Mouse (Mus musculus) liver, adult 2 months (tissue): Measurements from ENCODE around the gene Zmynd19. TPM values are rescaled to one million over a fixed set of nuclear protein-coding genes. Genes with fewer than 3 reads are reported as not detected.

Source experiments
- DNase-seq: peaks from one replicate; pipeline ENCODE4 v3.0.0-alpha.2; 2011; ENCODE audit warnings: low read depth, low spot score; ENCODE audit errors: extremely low read depth
- H3K27ac ChIP-seq: fragments of 200-500 bp; replicated peaks from 2 replicates; pipeline ENCODE4 v1.5.1; 2012; ENCODE audit warnings: low read depth, mild to moderate bottlenecking, control low read depth, inconsistent platforms, low read length; ENCODE audit not compliant: insufficient read depth
- H3K27me3 ChIP-seq: fragments of 200-500 bp; 2 replicates; pipeline ENCODE4 v1.6.1; 2012; ENCODE audit warnings: mild to moderate bottlenecking, moderate library complexity, low read length, inconsistent platforms; ENCODE audit not compliant: control insufficient read depth, insufficient read depth
- H3K36me3 ChIP-seq: fragments of 200-500 bp; 2 replicates; pipeline ENCODE4 v1.6.1; 2012; ENCODE audit warnings: low read length, inconsistent platforms; ENCODE audit not compliant: control insufficient read depth, insufficient read depth
- H3K4me1 ChIP-seq: fragments of 200-500 bp; 2 replicates; pipeline ENCODE4 v1.6.1; 2011; ENCODE audit warnings: low read length; ENCODE audit not compliant: control insufficient read depth, insufficient read depth
- H3K4me3 ChIP-seq: fragments of 200-500 bp; 2 replicates; pipeline ENCODE4 v1.5.1; 2011; ENCODE audit warnings: low read depth, mild to moderate bottlenecking, control low read depth, low read length, moderate library complexity; ENCODE audit not compliant: insufficient read depth
- H3K79me2 ChIP-seq: fragments of 200-500 bp; 2 replicates; pipeline ENCODE4 v1.6.1; 2012; ENCODE audit warnings: inconsistent platforms, mild to moderate bottlenecking, low read length, moderate library complexity; ENCODE audit not compliant: control insufficient read depth, insufficient read depth
- H3K9ac ChIP-seq: fragments of 200-500 bp; 2 replicates; pipeline ENCODE4 v1.6.1; 2012; ENCODE audit warnings: low read depth, mild to moderate bottlenecking, control low read depth, inconsistent platforms, low read length
- CTCF ChIP-seq: fragments of 200-500 bp; IDR thresholded peaks from 2 replicates; pipeline ENCODE4 v1.5.1; 2011; ENCODE audit warnings: low read depth, low read length, control low read depth
- POLR2A ChIP-seq: fragments of 200-500 bp; IDR thresholded peaks from 2 replicates; pipeline ENCODE4 v1.6.1; 2011; ENCODE audit warnings: low read length, control low read depth; ENCODE audit not compliant: insufficient read depth; ENCODE audit errors: extremely low read depth
- WGBS: fragments of 180-500 bp; shearing (Covaris S2); methylation state at CpG from one replicate; pipeline ENCODE4 v1.1.7; 2018; 5-methylcytosine and 5-hydroxymethylcytosine counted together
- polyA plus RNA-seq: library from polyadenylated mRNA; depleted of rRNA; stranded (reverse); fragments of >200 nt; gene quantifications from 2 replicates; pipeline ENCODE4 v1.2.3, GENCODE M21; 2012; rRNA removed
- total RNA-seq: library from RNA; depleted of rRNA; stranded (reverse); fragments of >200 nt; gene quantifications from 2 replicates; pipeline ENCODE4 v1.2.3, GENCODE M21; 2014; rRNA removed

Gene Zmynd19
- total and polyA plus RNA-seq, 2 experiments, result 2.0 to 3.4 TPM

DNA sequence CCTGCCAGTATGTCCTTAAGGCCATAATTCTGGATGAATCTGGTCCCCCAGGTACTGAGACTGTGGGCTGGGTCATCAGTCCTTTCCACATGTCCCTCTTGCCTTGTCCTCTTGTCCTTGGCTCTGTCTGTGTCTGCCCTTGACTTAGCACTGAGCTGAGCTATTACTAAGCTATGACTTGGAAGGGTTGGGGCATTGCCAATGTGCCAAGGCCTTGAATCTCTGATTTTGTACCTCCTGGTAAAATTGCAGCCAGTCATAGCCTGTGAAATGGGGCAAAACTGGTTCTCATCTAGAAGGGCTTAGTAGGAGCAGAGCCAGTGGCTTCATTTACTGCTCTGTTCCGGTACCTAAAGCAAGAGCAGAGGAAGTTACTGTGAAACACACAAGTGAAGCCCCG lies 46.9 kb downstream of the Zmynd19 start:
- Histone ChIP-seq H3K9ac (no peak overlapping the region), H3K27ac (no peak overlapping the region), H3K79me2 (no peaks in the 10 kb centered on the region), H3K36me3 (peaks cover 37% of the 10 kb centered on the region), H3K27me3 (no peaks in the 10 kb centered on the region), H3K4me3 (no peak overlapping the region), H3K4me1 (no peaks in the 10 kb centered on the region)
- no peak for DNase-seq
- TF ChIP-seq POLR2A (no peak), CTCF (no peak)
- 89% methylated on average over 2 of the region's 2 CpGs for WGBS

DNA sequence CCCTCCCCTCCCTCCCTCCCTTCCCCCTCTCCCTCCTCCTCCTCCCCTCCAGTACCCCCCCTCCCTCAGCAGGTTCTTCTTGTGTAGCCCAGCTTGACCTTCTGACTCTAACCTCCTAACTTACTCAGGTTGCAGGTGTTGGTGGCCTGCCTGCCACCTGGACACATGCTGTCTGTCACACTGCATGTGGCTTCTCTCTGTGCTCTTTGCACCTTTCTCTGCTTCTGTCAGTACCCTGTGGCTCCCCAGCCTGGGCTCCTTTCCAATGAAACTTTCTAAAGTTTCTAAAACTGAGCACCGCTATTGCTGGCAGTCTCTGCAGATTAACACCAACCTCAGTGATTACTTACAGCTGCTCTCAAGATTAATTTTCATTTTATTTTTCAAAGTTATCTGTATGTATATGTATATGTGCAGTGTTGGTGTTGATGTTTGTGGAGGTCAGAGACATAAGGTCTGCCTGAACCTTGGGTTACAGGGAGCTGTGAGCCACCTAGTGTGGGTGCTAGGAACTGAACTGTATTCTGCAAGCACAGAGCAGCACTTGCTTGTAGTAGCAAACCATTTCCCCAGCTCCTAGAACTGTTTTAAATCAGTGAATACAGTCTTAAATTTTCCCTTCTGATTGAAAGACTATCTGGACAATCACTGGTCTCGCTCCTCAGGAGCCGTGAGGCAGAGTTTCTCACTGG lies 51.1 kb downstream of the Zmynd19 start:
- WGBS, result 49% methylated on average over 3 of the region's 3 CpGs
- Histone ChIP-seq H3K4me3 (no peak overlapping the region), H3K27ac (no peak overlapping the region), H3K36me3 (peaks cover 43% of the 10 kb centered on the region), H3K27me3 (no peaks in the 10 kb centered on the region), H3K9ac (no peak overlapping the region), H3K4me1 (no peaks in the 10 kb centered on the region), H3K79me2 (no peaks in the 10 kb centered on the region)
- peak; percentile 52 for DNase-seq
- TF ChIP-seq CTCF, result peak; percentile 56; the same call in 1 of the 2 replicates
- TF ChIP-seq POLR2A, result no peak

DNA sequence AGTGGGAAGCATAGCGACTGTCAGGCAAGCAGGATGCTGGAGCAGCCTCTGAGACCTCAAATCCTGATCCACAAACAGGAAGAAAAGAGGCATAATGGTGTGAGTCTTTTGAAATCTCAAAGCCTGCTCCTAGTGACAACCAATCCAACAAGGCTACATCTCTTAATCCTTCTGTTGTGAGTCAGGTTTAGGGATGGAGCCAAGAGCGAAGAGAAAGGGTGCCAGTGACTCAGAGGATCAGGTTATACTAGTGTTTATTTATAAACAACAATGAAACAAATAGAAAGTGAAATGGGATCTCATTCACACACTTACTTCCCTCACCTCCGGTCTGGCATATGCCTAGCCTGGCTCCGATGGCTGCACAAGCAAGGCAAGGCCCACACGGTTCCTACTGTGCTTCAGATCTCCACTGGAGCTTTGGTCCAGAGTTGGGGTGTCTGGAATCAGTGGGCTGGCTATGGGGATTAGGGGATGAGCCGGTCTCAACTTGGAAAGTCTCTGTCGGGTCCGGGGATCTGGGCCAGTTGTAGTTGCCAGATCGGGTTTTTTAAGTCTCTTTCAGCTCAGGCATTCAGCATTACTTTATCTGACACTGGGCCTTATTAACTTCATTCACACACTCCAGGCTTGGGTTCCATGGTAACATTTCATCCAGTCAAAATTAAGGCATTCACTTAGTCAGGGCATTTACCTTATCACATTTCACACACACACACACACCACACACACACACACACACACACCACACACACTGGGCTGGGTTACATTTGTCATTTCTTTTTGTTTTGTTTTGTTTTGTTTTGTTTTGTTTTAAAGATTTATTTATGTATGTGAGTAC lies 54.6 kb downstream of the Zmynd19 start:
- Histone ChIP-seq H3K27ac (no peak overlapping the region), H3K4me1 (no peaks in the 10 kb centered on the region), H3K9ac (no peak overlapping the region), H3K4me3 (no peak overlapping the region), H3K36me3 (peaks cover 16% of the 10 kb centered on the region), H3K27me3 (no peaks in the 10 kb centered on the region), H3K79me2 (no peaks in the 10 kb centered on the region)
- 92% methylated on average over 9 of the region's 9 CpGs for WGBS
- no peak for DNase-seq
- TF ChIP-seq POLR2A (no peak), CTCF (no peak)

DNA sequence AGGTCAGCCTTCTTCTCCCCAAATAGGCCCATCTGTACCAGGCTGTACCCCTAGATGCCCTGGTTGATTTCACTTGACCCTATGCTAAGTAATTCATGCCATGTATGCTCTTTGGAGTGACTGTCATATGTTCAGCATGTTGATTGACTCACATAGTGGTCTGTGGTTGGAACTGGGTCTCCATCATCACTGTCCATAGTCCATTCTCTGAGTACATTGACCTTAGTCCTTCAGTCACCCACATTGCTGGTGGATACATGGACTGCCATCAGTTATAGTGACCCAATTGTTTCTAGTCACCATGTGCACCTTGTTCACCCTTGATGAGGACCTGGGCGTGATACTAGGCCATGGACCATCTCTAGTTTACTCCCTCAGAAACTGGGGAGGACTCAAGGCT lies 57.2 kb downstream of the Zmynd19 start:
- TF ChIP-seq POLR2A (no peak), CTCF (no peak)
- Histone ChIP-seq H3K36me3 (peaks cover 18% of the 10 kb centered on the region), H3K27ac (no peak overlapping the region), H3K79me2 (no peaks in the 10 kb centered on the region), H3K9ac (no peak overlapping the region), H3K4me3 (no peak overlapping the region), H3K27me3 (no peaks in the 10 kb centered on the region), H3K4me1 (no peaks in the 10 kb centered on the region)
- WGBS, result 83% methylated on average over 1 of the region's 1 CpGs
- no peak for DNase-seq

DNA sequence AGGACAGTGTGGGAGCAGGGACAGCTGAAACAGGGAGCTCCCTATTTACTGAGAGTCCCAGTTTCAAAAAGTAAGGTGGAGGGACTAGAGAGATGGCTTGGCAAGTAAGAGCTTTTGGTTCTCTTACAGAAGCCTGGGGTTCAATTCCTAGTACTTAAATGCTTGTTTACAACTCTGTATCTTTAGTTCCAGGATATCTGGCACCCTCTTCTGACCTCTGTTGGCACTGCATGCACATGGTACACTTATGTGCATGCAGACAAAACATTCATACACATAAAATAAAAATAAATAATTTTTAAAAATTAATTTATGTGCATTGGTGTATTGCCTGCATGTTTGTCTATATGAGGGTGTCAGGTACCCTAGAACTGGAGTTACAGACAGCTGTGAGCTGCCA lies 58.7 kb downstream of the Zmynd19 start:
- Histone ChIP-seq H3K36me3 (peaks cover 15% of the 10 kb centered on the region), H3K27ac (no peak overlapping the region), H3K27me3 (no peaks in the 10 kb centered on the region), H3K79me2 (no peaks in the 10 kb centered on the region), H3K9ac (no peak overlapping the region), H3K4me1 (no peaks in the 10 kb centered on the region), H3K4me3 (no peak overlapping the region)
- peak; percentile 10 for DNase-seq
- TF ChIP-seq POLR2A (no peak), CTCF (no peak)

Other genes with a start within 250 kb of the Zmynd19 start
- 0.07 TPM in 1 of 2 replicates, not detected in the other for gene Cacna1b, start 186.6 kb upstream of the Zmynd19 start, total RNA-seq
- not detected in 2 replicates for gene Cacna1b, start 186.6 kb upstream of the Zmynd19 start, polyA plus RNA-seq
- 19.2 and 21.8 TPM in 2 replicates for gene Ehmt1, start 30.2 kb upstream of the Zmynd19 start, total RNA-seq
- 19.4 and 24.0 TPM in 2 replicates for gene Ehmt1, start 30.2 kb upstream of the Zmynd19 start, polyA plus RNA-seq
- gene Arrdc1, start 14.5 kb upstream of the Zmynd19 start, total RNA-seq, result 2.5 and 3.1 TPM in 2 replicates
- gene Arrdc1, start 14.5 kb upstream of the Zmynd19 start, polyA plus RNA-seq, result 7.4 and 12.7 TPM in 2 replicates
- gene Dph7, start 12.6 kb downstream of the Zmynd19 start, total RNA-seq, result 3.9 and 4.4 TPM in 2 replicates
- 3.9 and 4.6 TPM in 2 replicates for gene Dph7, start 12.6 kb downstream of the Zmynd19 start, polyA plus RNA-seq
- gene Mrpl41, start 25.3 kb downstream of the Zmynd19 start, total RNA-seq, result 68.1 and 77.0 TPM in 2 replicates
- gene Mrpl41, start 25.3 kb downstream of the Zmynd19 start, polyA plus RNA-seq, result 24.4 and 30.1 TPM in 2 replicates
- gene Pnpla7, start 26.2 kb downstream of the Zmynd19 start, total RNA-seq, result 125 and 141 TPM in 2 replicates
- gene Pnpla7, start 26.2 kb downstream of the Zmynd19 start, polyA plus RNA-seq, result 113 and 122 TPM in 2 replicates
- 71.2 and 76.2 TPM in 2 replicates for gene Nsmf, start 104.6 kb downstream of the Zmynd19 start, total RNA-seq
- 182 and 219 TPM in 2 replicates for gene Nsmf, start 104.6 kb downstream of the Zmynd19 start, polyA plus RNA-seq
- 84.8 and 91.8 TPM in 2 replicates for gene Entpd8, start 130.5 kb downstream of the Zmynd19 start, total RNA-seq
- 159 and 196 TPM in 2 replicates for gene Entpd8, start 130.5 kb downstream of the Zmynd19 start, polyA plus RNA-seq
- gene Noxa1, start 145.4 kb downstream of the Zmynd19 start, total RNA-seq, result not detected in 2 replicates
- gene Noxa1, start 145.4 kb downstream of the Zmynd19 start, polyA plus RNA-seq, result 0.15 TPM in 1 of 2 replicates, not detected in the other
- 0.74 and 2.1 TPM in 2 replicates for gene Nrarp, start 231.0 kb downstream of the Zmynd19 start, total RNA-seq
- gene Nrarp, start 231.0 kb downstream of the Zmynd19 start, polyA plus RNA-seq, result 1.5 and 1.6 TPM in 2 replicates
- gene Tor4a, start 247.1 kb downstream of the Zmynd19 start, total RNA-seq, result 4.6 TPM in 2 replicates
- gene Tor4a, start 247.1 kb downstream of the Zmynd19 start, polyA plus RNA-seq, result 4.3 and 7.0 TPM in 2 replicates